42 mouse cellular contexts compared by ENCODE assay signal in genomic region chr6:129825559-129825958, GRCm38 (mm10). TPM values are rescaled to one million over a fixed set of nuclear protein-coding genes. Genes with fewer than 3 reads are reported as not detected.
DNase-seq lines count a peak whose midpoint lies in the region; ATAC-seq and TF ChIP-seq lines count a peak whose summit lies in the region.
"Had no signal": no experiment of that assay in that cellular context is flagged by ENCODE, and none has a peak within 500 bp of the region (broad histone marks: within the 10 kb centered on the region; RNA-seq: fewer than 3 reads in every experiment).

No protein-coding gene starts in this region.

- ATAC-seq in kidney, postnatal 0 days (replicated peaks; ENCODE audit: low FRiP score, low read depth) = no peak
- ATAC-seq in megakaryocyte, adult 5-6 weeks (ENCODE audit: poor library complexity, severe bottlenecking) = peak; percentile 27; the same call in 1 of the 2 replicates
- ATAC-seq: forebrain, embryonic 13.5 days; inflammation-experienced regulatory T-cells, adult 6 months had no signal

- H3K9me3 ChIP-seq in kidney, postnatal 0 days (replicated peaks; ENCODE audit: low read length) = no peaks in the 10 kb centered on the region
- no peaks in the 10 kb centered on the region for H3K9me3 ChIP-seq in MEL (replicated peaks; ENCODE audit: insufficient read depth, low read length)
- H3K9me3 ChIP-seq: liver, embryonic 15.5 days; lung, embryonic 15.5 days had no signal

- DNase-seq in kidney, postnatal 0 days (ENCODE audit: low spot score) = no peak
- DNase-seq in kidney, adult 9 months = no peak
- DNase-seq in 3T3-L1 (ENCODE audit: low read depth, low spot score) (peak; percentile 38), MEL (ENCODE audit: low read depth, low spot score) (peak; percentile 18)
- no peak for DNase-seq in cerebellum, postnatal 10 days
- no peak for DNase-seq in layer of hippocampus, postnatal 14 days (ENCODE audit: low spot score in 2 of 2)
- DNase-seq in adrenal gland, adult 2 months = no peak
- DNase-seq: cerebellum, adult 8-10 months; cerebellum, postnatal 36 days; gastrocnemius, postnatal 25 days; heart, adult 11 months; heart, postnatal 4 days; kidney, adult 2 months; kidney, postnatal 10 days; right cerebral cortex, postnatal 25 days; thymus, adult 18-20 months; thymus, postnatal 36 days had no signal

- TF ChIP-seq CTCF in kidney, postnatal 0 days (IDR thresholded peaks at IDR 0.05; ENCODE audit: low read depth) = peak; percentile 35
- peak in 1 of 3 experiments; percentile 51; a peak in 2 of 6 replicates for TF ChIP-seq CTCF in MEL (IDR thresholded peaks at IDR 0.05 in 2 of 3, conservative IDR thresholded peaks at IDR 0.05 in 1 of 3; ENCODE audit: control insufficient read depth in 1 of 3, insufficient read depth in 1 of 3, low read depth in 2 of 3, low read length in 3 of 3, poor library complexity in 1 of 3, severe bottlenecking in 1 of 3)

- H3K9ac ChIP-seq in kidney, postnatal 0 days (ENCODE audit: low read depth, low read length) = no peak overlapping the region
- no peak overlapping the region for H3K9ac ChIP-seq in MEL (ENCODE audit: control insufficient read depth, low read depth, low read length, poor library complexity, severe bottlenecking)
- H3K9ac ChIP-seq: forebrain, embryonic 13.5 days; hindbrain, embryonic 14.5 days; liver, embryonic 15.5 days; lung, embryonic 15.5 days; midbrain, embryonic 12.5 days had no signal

- no peaks in the 10 kb centered on the region for H3K79me2 ChIP-seq in MEL (ENCODE audit: control insufficient read depth, insufficient read depth, low read length, poor library complexity)

- no peak overlapping the region for H3K27ac ChIP-seq in kidney, postnatal 0 days
- no peak overlapping the region for H3K27ac ChIP-seq in MEL (ENCODE audit: control insufficient read depth, low read depth, low read length)
- H3K27ac ChIP-seq: forebrain, embryonic 13.5 days; hindbrain, embryonic 14.5 days; liver, embryonic 15.5 days; lung, embryonic 15.5 days; midbrain, embryonic 12.5 days had no signal

- 95% methylated on average over 1 of the region's 1 CpGs for WGBS in kidney, postnatal 0 days

- no peak overlapping the region for H3K4me3 ChIP-seq in kidney, postnatal 0 days (replicated peaks; ENCODE audit: low read depth, low read length)
- H3K4me3 ChIP-seq in MEL (ENCODE audit: control insufficient read depth in 1 of 2, insufficient read depth in 1 of 2, low read depth in 2 of 2, low read length in 2 of 2) = no peak overlapping the region
- H3K4me3 ChIP-seq: forebrain, embryonic 13.5 days; liver, embryonic 15.5 days; lung, embryonic 15.5 days; megakaryocyte, embryonic 14.5 days; midbrain, embryonic 12.5 days; myocyte had no signal

- H3K27me3 ChIP-seq in kidney, postnatal 0 days (ENCODE audit: insufficient read depth, low read length) = no peaks in the 10 kb centered on the region
- H3K27me3 ChIP-seq in MEL (ENCODE audit: control insufficient read depth in 1 of 2, insufficient read depth in 2 of 2, low read length in 2 of 2) = no peaks in the 10 kb centered on the region; a peak in 1 of 4 replicates
- H3K27me3 ChIP-seq: forebrain, embryonic 13.5 days; liver, embryonic 15.5 days; lung, embryonic 15.5 days; megakaryocyte, embryonic 14.5 days; midbrain, embryonic 12.5 days had no signal

- no peak overlapping the region for H3K4me2 ChIP-seq in kidney, postnatal 0 days (ENCODE audit: low read length)
- H3K4me2 ChIP-seq: forebrain, embryonic 13.5 days; heart, embryonic 11.5 days; hindbrain, embryonic 14.5 days; liver, embryonic 15.5 days; lung, embryonic 15.5 days; midbrain, embryonic 12.5 days had no signal

- TF ChIP-seq EP300 in MEL (IDR thresholded peaks at IDR 0.05; ENCODE audit: low read depth in 1 of 2, low read length in 2 of 2) = no peak

- no peaks in the 10 kb centered on the region for H3K4me1 ChIP-seq in kidney, postnatal 0 days (replicated peaks; ENCODE audit: insufficient read depth, low read length)
- H3K4me1 ChIP-seq in MEL (ENCODE audit: control insufficient read depth in 1 of 2, insufficient read depth in 2 of 2, low read length in 2 of 2) = no peaks in the 10 kb centered on the region
- H3K4me1 ChIP-seq: forebrain, embryonic 13.5 days; liver, embryonic 15.5 days; lung, embryonic 15.5 days; midbrain, embryonic 12.5 days had no signal

- no peak for TF ChIP-seq POLR2A in MEL (IDR thresholded peaks at IDR 0.05; ENCODE audit: control insufficient read depth in 1 of 2, insufficient read depth in 1 of 2, low read depth in 1 of 2, low read length in 2 of 2, poor library complexity in 1 of 2)

- peak; percentile 59 for TF ChIP-seq RAD21 in MEL (IDR thresholded peaks at IDR 0.05; ENCODE audit: low read depth, low read length)

- no peaks in the 10 kb centered on the region for H3K36me3 ChIP-seq in kidney, postnatal 0 days (ENCODE audit: insufficient read depth, low read length)
- H3K36me3 ChIP-seq in MEL (ENCODE audit: control insufficient read depth in 1 of 2, insufficient read depth in 2 of 2, low read length in 2 of 2) = no peaks in the 10 kb centered on the region
- H3K36me3 ChIP-seq: liver, embryonic 15.5 days; lung, embryonic 15.5 days; midbrain, embryonic 12.5 days had no signal

TF ChIP-seq in MEL, 35 proteins besides CTCF, POLR2A, EP300 and RAD21:
- TF ChIP-seq BHLHE40 (IDR thresholded peaks at IDR 0.05; ENCODE audit: borderline replicate concordance, low read depth, low read length) (no peak), MYB (IDR thresholded peaks at IDR 0.05; ENCODE audit: low read depth, low read length) (no peak), NELFE (IDR thresholded peaks at IDR 0.05; ENCODE audit: low read depth, low read length) (no peak), SIN3A (IDR thresholded peaks at IDR 0.05; ENCODE audit: low read length) (no peak), MYC (IDR thresholded peaks at IDR 0.05; ENCODE audit: low read depth, low read length) (no peak), ZNF384 (IDR thresholded peaks at IDR 0.05; ENCODE audit: low read depth, low read length) (0 out of 2 replicates have a peak, but pooled peaks have one; percentile 32), MAX (IDR thresholded peaks at IDR 0.05; ENCODE audit: low read length) (no peak), GATA1 (IDR thresholded peaks at IDR 0.05; ENCODE audit: low read depth, low read length) (no peak), USF1 (IDR thresholded peaks at IDR 0.05; ENCODE audit: low read depth, low read length) (no peak), ELF1 (IDR thresholded peaks at IDR 0.05; ENCODE audit: low read depth, low read length) (no peak), CHD1 (IDR thresholded peaks at IDR 0.05; ENCODE audit: low read depth, low read length) (no peak), ZKSCAN1 (IDR thresholded peaks at IDR 0.05; ENCODE audit: low read depth, low read length) (no peak), KAT2A (conservative IDR thresholded peaks at IDR 0.05; ENCODE audit: low read depth, low read length) (no peak), ETS1 (IDR thresholded peaks at IDR 0.05; ENCODE audit: low read depth, low read length) (no peak), E2F4 (IDR thresholded peaks at IDR 0.05; ENCODE audit: borderline replicate concordance, low read depth, low read length) (no peak), SMC3 (IDR thresholded peaks at IDR 0.05; ENCODE audit: low read depth, low read length) (peak; percentile 84), NRF1 (IDR thresholded peaks at IDR 0.05; ENCODE audit: insufficient read depth, low read depth, low read length, poor library complexity, severe bottlenecking) (no peak), MAFK (IDR thresholded peaks at IDR 0.05; ENCODE audit: borderline replicate concordance, low read depth, low read length) (no peak), POLR2AphosphoS2 (IDR thresholded peaks at IDR 0.05; ENCODE audit: low read length) (no peak), MEF2A (IDR thresholded peaks at IDR 0.05; ENCODE audit: extremely low read depth, insufficient replicate concordance, low read depth, low read length, poor library complexity, severe bottlenecking) (no peak), TAL1 (IDR thresholded peaks at IDR 0.05; ENCODE audit: low read length) (no peak), RCOR1 (IDR thresholded peaks at IDR 0.05; ENCODE audit: low read depth, low read length) (no peak), ZC3H11A (IDR thresholded peaks at IDR 0.05; ENCODE audit: low read depth, low read length) (peak; percentile 47), TBP (IDR thresholded peaks at IDR 0.05; ENCODE audit: low read depth, low read length) (no peak)
TF ChIP-seq in MEL: peak in this region for 3.

RNA-seq across cellular contexts. Expression of gene Gm17631, which starts 36.9 kb away (rescaled TPM):
- polyA plus RNA-seq in kidney, postnatal 0 days (2015; fragmentation: Nextera tagmentation; extraction: Ambion mirVana) = not detected in 2 replicates
- not detected in 2 replicates for total RNA-seq in MEL (2012; rRNA removed)
- polyA plus RNA-seq in MEL (2012; ENCODE audit: insufficient read depth in 1 of 2, insufficient read length in 2 of 2, low read depth in 1 of 2, low replicate concordance in 2 of 2, missing spikeins in 1 of 2) = not detected
- total RNA-seq in megakaryocyte, adult 5-6 weeks (2015) = not detected in 2 replicates
- total RNA-seq in megakaryocyte, adult 5-6 weeks (2017) = not detected in 2 replicates
- not detected for total RNA-seq in layer of hippocampus, postnatal 14 days (2021)
- not detected for total RNA-seq in adrenal gland, adult 2 months (2021)
- polyA plus RNA-seq in adrenal gland, adult 2 months (2012; rRNA removed) = not detected in 2 replicates
- total RNA-seq: adrenal gland, adult 18-20 months; adrenal gland, postnatal 4 days; ES-E14; gastrocnemius, adult 18-20 months; gastrocnemius, postnatal 25 days; heart, postnatal 4 days; layer of hippocampus, postnatal 25 days; left cerebral cortex, postnatal 14 days; liver, adult 2 months; midbrain, postnatal 0 days had no signal
- polyA plus RNA-seq: embryonic facial prominence, embryonic 11.5 days; forebrain, embryonic 13.5 days; frontal cortex, adult 2 months; heart, embryonic 11.5 days; heart, embryonic 16.5 days; hindbrain, embryonic 14.5 days; inflammation-experienced regulatory T-cells, adult 6 months; kidney, adult 2 months; large intestine, adult 2 months; limb, embryonic 11.5 days; liver, adult 2 months; liver, embryonic 15.5 days; lung, embryonic 15.5 days; midbrain, embryonic 12.5 days; midbrain, postnatal 0 days; myocyte; neural tube, embryonic 14.5 days; stomach, embryonic 16.5 days had no signal

RNA-seq across cellular contexts. Expression of gene Gm156, which starts 41.5 kb away (rescaled TPM):
- not detected in 2 replicates for polyA plus RNA-seq in kidney, postnatal 0 days (2015; fragmentation: Nextera tagmentation; extraction: Ambion mirVana)
- total RNA-seq in MEL (2012; rRNA removed) = not detected in 2 replicates
- not detected for polyA plus RNA-seq in MEL (2012; ENCODE audit: insufficient read depth in 1 of 2, insufficient read length in 2 of 2, low read depth in 1 of 2, low replicate concordance in 2 of 2, missing spikeins in 1 of 2)
- not detected in 2 replicates for total RNA-seq in megakaryocyte, adult 5-6 weeks (2015)
- total RNA-seq in megakaryocyte, adult 5-6 weeks (2017) = not detected in 2 replicates
- total RNA-seq in layer of hippocampus, postnatal 14 days (2021) = not detected
- not detected for total RNA-seq in adrenal gland, adult 2 months (2021)
- not detected in 2 replicates for polyA plus RNA-seq in adrenal gland, adult 2 months (2012; rRNA removed)
- total RNA-seq: adrenal gland, adult 18-20 months; adrenal gland, postnatal 4 days; ES-E14; gastrocnemius, adult 18-20 months; gastrocnemius, postnatal 25 days; heart, postnatal 4 days; layer of hippocampus, postnatal 25 days; left cerebral cortex, postnatal 14 days; liver, adult 2 months; midbrain, postnatal 0 days had no signal
- polyA plus RNA-seq: embryonic facial prominence, embryonic 11.5 days; forebrain, embryonic 13.5 days; frontal cortex, adult 2 months; heart, embryonic 11.5 days; heart, embryonic 16.5 days; hindbrain, embryonic 14.5 days; inflammation-experienced regulatory T-cells, adult 6 months; kidney, adult 2 months; large intestine, adult 2 months; limb, embryonic 11.5 days; liver, adult 2 months; liver, embryonic 15.5 days; lung, embryonic 15.5 days; midbrain, embryonic 12.5 days; midbrain, postnatal 0 days; myocyte; neural tube, embryonic 14.5 days; stomach, embryonic 16.5 days had no signal

RNA-seq across cellular contexts. Expression of gene Klra17, which starts 50.9 kb away (rescaled TPM):
- 0.09 TPM in 1 of 2 replicates, not detected in the other for polyA plus RNA-seq in kidney, postnatal 0 days (2015; fragmentation: Nextera tagmentation; extraction: Ambion mirVana)
- total RNA-seq in MEL (2012; rRNA removed) = not detected in 2 replicates
- polyA plus RNA-seq in MEL (2012; ENCODE audit: insufficient read depth in 1 of 2, insufficient read length in 2 of 2, low read depth in 1 of 2, low replicate concordance in 2 of 2, missing spikeins in 1 of 2) = not detected
- total RNA-seq in megakaryocyte, adult 5-6 weeks (2015) = 9.8 and 11.6 TPM in 2 replicates
- total RNA-seq in megakaryocyte, adult 5-6 weeks (2017) = 4.2 and 6.1 TPM in 2 replicates
- not detected for total RNA-seq in layer of hippocampus, postnatal 14 days (2021)
- not detected for total RNA-seq in adrenal gland, adult 2 months (2021)
- 0.11 TPM in 1 of 2 replicates, not detected in the other for polyA plus RNA-seq in adrenal gland, adult 2 months (2012; rRNA removed)
- total RNA-seq: adrenal gland, adult 18-20 months; ES-E14; gastrocnemius, adult 18-20 months; gastrocnemius, postnatal 25 days; heart, postnatal 4 days; layer of hippocampus, postnatal 25 days; left cerebral cortex, postnatal 14 days; midbrain, postnatal 0 days had no signal
- polyA plus RNA-seq: embryonic facial prominence, embryonic 11.5 days; forebrain, embryonic 13.5 days; frontal cortex, adult 2 months; heart, embryonic 11.5 days; heart, embryonic 16.5 days; hindbrain, embryonic 14.5 days; limb, embryonic 11.5 days; liver, adult 2 months; lung, embryonic 15.5 days; midbrain, embryonic 12.5 days; midbrain, postnatal 0 days; neural tube, embryonic 14.5 days had no signal

Comparison
In these comparisons a context has a peak if more than half of its experiments do, and no peak if none do; other contexts are left out.
1. DNase-seq: peak in 3T3-L1 (single experiment) and MEL (single experiment); none in kidney, postnatal 0 days (single experiment), kidney, adult 9 months (single experiment), cerebellum, postnatal 10 days (0 of 2), layer of hippocampus, postnatal 14 days (0 of 2) and adrenal gland, adult 2 months (single experiment).